Mouse (Mus musculus): ENCODE measurements around the gene Dnajc6. TPM values are rescaled to one million over a fixed set of nuclear protein-coding genes. Genes with fewer than 3 reads are reported as not detected.
A peak's percentile ranks its signal among the peaks of the same experiment; 100 is the strongest.

Gene Dnajc6
- polyA plus RNA-seq, 1 experiment from 2014 or later = 0.51 TPM

- H3K9me3 ChIP-seq (replicated peaks) = no peaks in the 10 kb centered on the region
- no peaks in the 10 kb centered on the region for H3K27me3 ChIP-seq (ENCODE audit: low read depth, poor library complexity, severe bottlenecking)
- 64% methylated on average over 5 of the region's 5 CpGs for WGBS
- no peaks in the 10 kb centered on the region for H3K4me1 ChIP-seq
- no peak overlapping the region for H3K4me3 ChIP-seq
- H3K27ac ChIP-seq = no peak overlapping the region
- no peak for DNase-seq (ENCODE audit: low spot score)
- H3K36me3 ChIP-seq = no peaks in the 10 kb centered on the region
These were observed 25.9 kb upstream of the Dnajc6 start for GRCm38 (mm10) chr4:101470543-101470942.

GRCm38 (mm10) chr4:101472767-101473166 lies 23.7 kb upstream of the Dnajc6 start:
- whole genome bisulfite sequencing = 91% methylated on average over 3 of the region's 3 CpGs

GRCm38 (mm10) chr4:101490320-101490917 lies 6.0 kb upstream of the Dnajc6 start:
- WGBS = 94% methylated on average over 8 of the region's 8 CpGs
- H3K4me1 ChIP-seq = peaks cover 6% of the 10 kb centered on the region; the same call in 1 of the 2 replicates
- H3K4me3 ChIP-seq = no peak overlapping the region
- no peak overlapping the region for H3K27ac ChIP-seq
- no peaks in the 10 kb centered on the region for H3K36me3 ChIP-seq
- DNase-seq (ENCODE audit: low spot score) = no peak
- peaks cover 11% of the 10 kb centered on the region for H3K27me3 ChIP-seq (ENCODE audit: low read depth, poor library complexity, severe bottlenecking)
- no peaks in the 10 kb centered on the region for H3K9me3 ChIP-seq (replicated peaks)

More at GRCm38 (mm10) chr4:101472767-101473166, 23.7 kb upstream of the Dnajc6 start:
- Histone ChIP-seq H3K27ac (no peak overlapping the region), H3K9me3 (replicated peaks) (no peaks in the 10 kb centered on the region), H3K27me3 (ENCODE audit: low read depth, poor library complexity, severe bottlenecking) (no peaks in the 10 kb centered on the region), H3K4me3 (no peak overlapping the region), H3K4me1 (no peaks in the 10 kb centered on the region), H3K36me3 (no peaks in the 10 kb centered on the region)
- no peak for DNase-seq (ENCODE audit: low spot score)

- H3K9me3 ChIP-seq (replicated peaks) = no peaks in the 10 kb centered on the region
- no peak for DNase-seq (ENCODE audit: low spot score)
- H3K27me3 ChIP-seq (ENCODE audit: low read depth, poor library complexity, severe bottlenecking) = peaks cover 24% of the 10 kb centered on the region
- no peaks in the 10 kb centered on the region for H3K36me3 ChIP-seq
- H3K27ac ChIP-seq = no peak overlapping the region
- 77% methylated on average over 6 of the region's 6 CpGs for WGBS
- H3K4me1 ChIP-seq = peaks cover 12% of the 10 kb centered on the region
- no peak overlapping the region for H3K4me3 ChIP-seq
These were observed 4.7 kb upstream of the Dnajc6 start for GRCm38 (mm10) chr4:101491704-101492103.

- H3K27ac ChIP-seq = no peak overlapping the region
- no peaks in the 10 kb centered on the region for H3K36me3 ChIP-seq
- H3K4me3 ChIP-seq = no peak overlapping the region
- no peaks in the 10 kb centered on the region for H3K9me3 ChIP-seq (replicated peaks)
- peaks cover 44% of the 10 kb centered on the region for H3K27me3 ChIP-seq (ENCODE audit: low read depth, poor library complexity, severe bottlenecking)
- H3K4me1 ChIP-seq = peaks cover 20% of the 10 kb centered on the region
- DNase-seq (ENCODE audit: low spot score) = no peak
These were observed 2.7 kb upstream of the Dnajc6 start for GRCm38 (mm10) chr4:101493611-101494197.

GRCm38 (mm10) chr4:101496188-101496533 lies 287 bp upstream of the Dnajc6 start:
- WGBS = 1% methylated on average over 28 of the region's 28 CpGs
- DNase-seq (ENCODE audit: low spot score) = no peak
- Histone ChIP-seq H3K4me3 (peak overlapping the region; percentile 69), H3K27me3 (ENCODE audit: low read depth, poor library complexity, severe bottlenecking) (peaks cover 51% of the 10 kb centered on the region), H3K27ac (0 out of 2 replicates have a peak overlapping the region, but pooled peaks have one; percentile 5), H3K36me3 (no peaks in the 10 kb centered on the region), H3K4me1 (peaks cover 20% of the 10 kb centered on the region), H3K9me3 (replicated peaks) (no peaks in the 10 kb centered on the region)

GRCm38 (mm10) chr4:101497336-101497735 lies 888 bp downstream of the Dnajc6 start:
- Histone ChIP-seq H3K4me3 (peak overlapping the region; percentile 69), H3K36me3 (no peaks in the 10 kb centered on the region), H3K27ac (no peak overlapping the region), H3K4me1 (peaks cover 20% of the 10 kb centered on the region), H3K9me3 (replicated peaks) (no peaks in the 10 kb centered on the region), H3K27me3 (ENCODE audit: low read depth, poor library complexity, severe bottlenecking) (peaks cover 51% of the 10 kb centered on the region)
- WGBS = 5% methylated on average over 14 of the region's 14 CpGs
- peak; percentile 47 for DNase-seq (ENCODE audit: low spot score)

- H3K4me1 ChIP-seq = peaks cover 12% of the 10 kb centered on the region
- no peak overlapping the region for H3K27ac ChIP-seq
- peaks cover 12% of the 10 kb centered on the region for H3K27me3 ChIP-seq (ENCODE audit: low read depth, poor library complexity, severe bottlenecking)
- H3K4me3 ChIP-seq = no peak overlapping the region
- no peaks in the 10 kb centered on the region for H3K9me3 ChIP-seq (replicated peaks)
- H3K36me3 ChIP-seq = no peaks in the 10 kb centered on the region
- DNase-seq (ENCODE audit: low spot score) = no peak
- 78% methylated on average over 7 of the region's 7 CpGs for WGBS
These were observed 8.1 kb downstream of the Dnajc6 start for GRCm38 (mm10) chr4:101504470-101505007.

- no peak for DNase-seq (ENCODE audit: low spot score)
- Histone ChIP-seq H3K4me3 (no peak overlapping the region), H3K27ac (no peak overlapping the region), H3K27me3 (ENCODE audit: low read depth, poor library complexity, severe bottlenecking) (peaks cover 21% of the 10 kb centered on the region), H3K36me3 (no peaks in the 10 kb centered on the region), H3K4me1 (peaks cover 13% of the 10 kb centered on the region), H3K9me3 (replicated peaks) (no peaks in the 10 kb centered on the region)
- 85% methylated on average over 2 of the region's 2 CpGs for WGBS
These were observed 9.5 kb downstream of the Dnajc6 start for GRCm38 (mm10) chr4:101505966-101506365.

- DNase-seq (ENCODE audit: low spot score) = no peak
- Histone ChIP-seq H3K4me1 (peaks cover 13% of the 10 kb centered on the region), H3K27me3 (ENCODE audit: low read depth, poor library complexity, severe bottlenecking) (peaks cover 21% of the 10 kb centered on the region)
These were observed 9.9 kb downstream of the Dnajc6 start for GRCm38 (mm10) chr4:101506372-101506771.

GRCm38 (mm10) chr4:101507571-101508422 lies 11.3 kb downstream of the Dnajc6 start:
- peak; percentile 63 for DNase-seq (ENCODE audit: low spot score)
- Histone ChIP-seq H3K36me3 (no peaks in the 10 kb centered on the region), H3K27me3 (ENCODE audit: low read depth, poor library complexity, severe bottlenecking) (peaks cover 21% of the 10 kb centered on the region), H3K4me3 (peak overlapping the region; percentile 55), H3K9me3 (replicated peaks) (no peaks in the 10 kb centered on the region), H3K4me1 (peaks cover 13% of the 10 kb centered on the region), H3K27ac (no peak overlapping the region)
- 12% methylated on average over 24 of the region's 24 CpGs for WGBS

More at GRCm38 (mm10) chr4:101506372-101506771, 9.9 kb downstream of the Dnajc6 start:
- no peaks in the 10 kb centered on the region for H3K36me3 ChIP-seq
- no peaks in the 10 kb centered on the region for H3K9me3 ChIP-seq (replicated peaks)
- no peak overlapping the region for H3K27ac ChIP-seq
- H3K4me3 ChIP-seq = no peak overlapping the region

- H3K27ac ChIP-seq = no peak overlapping the region
- H3K9me3 ChIP-seq (replicated peaks) = no peaks in the 10 kb centered on the region
- H3K4me1 ChIP-seq = peaks cover 13% of the 10 kb centered on the region
- H3K4me3 ChIP-seq = peak overlapping the region; percentile 55
- 6% methylated on average over 10 of the region's 10 CpGs for WGBS
- no peaks in the 10 kb centered on the region for H3K36me3 ChIP-seq
- DNase-seq (ENCODE audit: low spot score) = no peak
- peaks cover 21% of the 10 kb centered on the region for H3K27me3 ChIP-seq (ENCODE audit: low read depth, poor library complexity, severe bottlenecking)
These were observed 12.0 kb downstream of the Dnajc6 start for GRCm38 (mm10) chr4:101508431-101508830.

Measured in limb, embryonic 10.5 days (tissue).